Comparison of ENCODE assay signal across 8 mouse cellular contexts in the genomic region with DNA sequence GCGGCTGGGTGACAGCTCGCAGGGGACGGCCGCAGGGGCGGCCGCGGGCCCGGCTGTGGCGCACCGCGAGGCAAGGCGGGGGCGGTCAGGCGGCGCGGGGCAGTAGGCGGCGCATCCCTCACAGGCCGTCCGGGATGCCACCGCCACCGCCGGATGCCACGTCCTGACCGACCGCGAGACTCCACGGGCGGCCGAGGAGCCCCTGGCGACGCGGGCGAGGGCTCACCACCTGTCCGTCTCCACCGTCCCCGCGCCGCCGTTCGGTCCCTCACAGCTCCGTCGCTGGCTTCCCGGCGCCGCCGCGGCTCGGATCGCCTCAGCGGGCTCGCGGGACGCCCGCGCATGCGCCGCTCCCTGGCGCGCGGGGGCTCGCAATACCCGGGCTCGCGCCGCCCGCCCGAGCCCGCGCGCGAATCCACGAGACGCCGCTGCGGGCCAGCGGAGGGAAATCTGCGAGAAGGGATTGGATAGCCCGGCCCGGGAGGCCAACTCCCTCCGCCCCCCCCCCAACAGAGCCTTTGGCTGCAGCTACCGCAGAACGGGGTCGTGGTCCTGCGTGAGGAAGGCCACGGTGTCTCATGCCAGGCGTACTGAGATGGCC. TPM values are rescaled to one million over a fixed set of nuclear protein-coding genes. Genes with fewer than 3 reads are reported as not detected.
DNase-seq lines count a peak whose midpoint lies in the region; ATAC-seq lines count a peak whose summit lies in the region.

A gene (minus strand): TSS at position 371 of the 601 bp plus-strand sequence.

- peaks cover 14% of the 10 kb centered on the region for H3K27me3 ChIP-seq in forebrain, embryonic 16.5 days (replicated peaks; ENCODE audit: control insufficient read depth, insufficient read depth, low read length)

- H3K4me2 ChIP-seq in forebrain, embryonic 16.5 days (ENCODE audit: low read length): peak within 1 kb of the TSS; percentile 84

- 0% methylated on average over 60 of the region's 87 CpGs for WGBS in forebrain, embryonic 16.5 days

- H3K36me3 ChIP-seq in forebrain, embryonic 16.5 days (ENCODE audit: control insufficient read depth, insufficient read depth): no peaks in the 10 kb centered on the region

- peak within 1 kb of the TSS; percentile 88 for H3K4me3 ChIP-seq in forebrain, embryonic 16.5 days (replicated peaks; ENCODE audit: low read length)

- ATAC-seq in activated CD4-positive, CD25-positive, alpha-beta regulatory T cell, adult 4 months: peak; percentile 14
- ATAC-seq in forebrain, embryonic 16.5 days: peak; percentile 94

- H3K27ac ChIP-seq in forebrain, embryonic 16.5 days (ENCODE audit: low read length): peak within 1 kb of the TSS; percentile 94

- H3K9ac ChIP-seq in forebrain, embryonic 16.5 days (replicated peaks; ENCODE audit: low read depth, low read length): peak within 1 kb of the TSS; percentile 93

- peaks cover 7% of the 10 kb centered on the region for H3K4me1 ChIP-seq in forebrain, embryonic 16.5 days (replicated peaks; ENCODE audit: control insufficient read depth, insufficient read depth, low read length)

- no peaks in the 10 kb centered on the region for H3K9me3 ChIP-seq in forebrain, embryonic 16.5 days (ENCODE audit: control insufficient read depth, low read length)

- DNase-seq in cerebellum, adult 11-12 months: peak; percentile 90
- DNase-seq in heart, postnatal 4 days: peak; percentile 65
- peak; percentile 78 to 82 for DNase-seq in layer of hippocampus, postnatal 36 days
- peak; percentile 63 for DNase-seq in lung, postnatal 14 days
- DNase-seq in right cerebral cortex, postnatal 10 days (ENCODE audit: low spot score in 2 of 2): peak; percentile 87 to 89
- DNase-seq in MN1 (ENCODE audit: low spot score): no peak

RNA-seq across cellular contexts. Expression of the gene that starts here (rescaled TPM):
- under 1 TPM in 1 of 2 experiments, not detected in 1; 0.24 TPM for polyA plus RNA-seq in activated CD4-positive, CD25-positive, alpha-beta regulatory T cell, adult 4 months (2017; shearing (Covaris generic))
- polyA plus RNA-seq in forebrain, embryonic 16.5 days (2015; fragmentation: Nextera tagmentation; extraction: Ambion mirVana): 23.2 and 23.6 TPM in 2 replicates
- total RNA-seq in heart, postnatal 4 days (2021): 1 to 10 TPM; 1.3 to 1.5 TPM
- 100 to 1,000 TPM; 107 to 108 TPM for total RNA-seq in layer of hippocampus, postnatal 36 days (2021)

Comparison
In these comparisons a context has a peak if more than half of its experiments do, and no peak if none do; other contexts are left out.
1. RNA of the gene that starts here (total RNA-seq): 107 to 108 TPM in layer of hippocampus, postnatal 36 days; 1.3 to 1.5 TPM in heart, postnatal 4 days; every median in the first group is over 10 times any median in the second.
2. RNA of the gene that starts here (polyA plus RNA-seq): 23.2 to 23.6 TPM in forebrain, embryonic 16.5 days; 0.24 TPM in activated CD4-positive, CD25-positive, alpha-beta regulatory T cell, adult 4 months; every median in the first group is over 10 times any median in the second.
3. Peak in ATAC-seq in activated CD4-positive, CD25-positive, alpha-beta regulatory T cell, adult 4 months; RNA of the gene not detected or under 1 TPM.